Mouse (Mus musculus) liver, embryonic 14.5 days (tissue): ENCODE results near the gene Mrps6.

Experiments used
- CTCF ChIP-seq: IDR thresholded peaks from 2 replicates; pipeline ENCODE4 v1.5.1; 2016; ENCODE audit warnings: antibody characterized with exemption, low read depth, control low read depth
- EP300 ChIP-seq: IDR thresholded peaks from 2 replicates; pipeline ENCODE4 v1.6.1; 2016; ENCODE audit warnings: antibody characterized with exemption, low read depth

DNA sequence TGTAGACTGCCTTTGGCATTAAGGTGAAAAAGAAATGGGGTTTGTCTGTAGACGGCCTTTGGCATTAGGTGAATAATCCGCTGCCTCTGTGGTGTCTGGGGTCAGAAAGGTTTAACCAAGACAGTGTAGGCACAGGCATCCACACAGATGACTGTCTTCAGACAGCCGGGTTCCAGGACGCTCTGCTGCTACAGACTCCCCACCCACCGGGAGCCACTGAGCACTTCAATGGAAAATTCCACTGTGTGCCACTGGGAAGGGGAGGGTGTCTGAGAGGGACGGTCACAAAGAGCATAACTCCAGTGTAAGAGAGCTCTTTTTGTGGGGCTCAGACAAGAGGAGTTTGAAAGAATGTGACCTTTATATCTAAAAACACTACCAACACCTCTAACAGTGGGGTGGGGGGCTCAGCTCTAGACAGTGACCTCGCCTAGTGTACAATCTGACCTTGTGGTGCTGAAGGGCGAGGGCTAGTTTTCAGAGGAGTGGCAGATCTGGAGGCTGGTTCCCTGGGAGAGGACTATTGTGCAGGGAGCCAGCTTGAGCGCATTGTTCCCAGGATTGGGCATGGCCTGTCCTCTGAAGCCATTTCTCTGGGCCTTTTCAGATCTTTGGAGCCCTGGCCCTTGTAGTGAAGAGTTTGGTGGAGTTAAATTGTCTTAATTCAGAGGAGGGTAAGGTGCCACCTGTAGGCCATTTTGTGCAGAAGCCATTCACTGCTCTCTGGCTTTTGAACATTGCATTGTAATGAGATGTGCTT is 45.7 kb downstream of the Mrps6 start:
- TF ChIP-seq CTCF (peak; percentile 12), EP300 (no peak)
